Mouse (Mus musculus) myocyte (in vitro differentiated cells): Measurements from ENCODE around the gene Zfp13. TPM values are rescaled to one million over a fixed set of nuclear protein-coding genes. Genes with fewer than 3 reads are reported as not detected.

Source experiments
- H3K27me3 ChIP-seq: one replicate; pipeline ENCODE4 v1.6.1; 2011; ENCODE audit not compliant: control insufficient read depth, insufficient read depth, insufficient read length
- H3K36me3 ChIP-seq: one replicate; pipeline ENCODE4 v1.6.1; 2011; ENCODE audit not compliant: control insufficient read depth, insufficient read depth
- H3K4me2 ChIP-seq: one replicate; pipeline ENCODE4 v1.6.1; 2011; ENCODE audit warnings: low read depth, control low read depth
- H3K4me3 ChIP-seq: one replicate; pipeline ENCODE4 v1.5.1; 2011; ENCODE audit warnings: mild to moderate bottlenecking, control low read depth, moderate library complexity
- H3K79me2 ChIP-seq: one replicate; pipeline ENCODE4 v1.6.1; 2011; ENCODE audit not compliant: control insufficient read depth, insufficient read depth
- H3ac ChIP-seq: one replicate; pipeline ENCODE4 v1.6.1; 2011; ENCODE audit not compliant: control insufficient read depth, insufficient read length
- CEBPB ChIP-seq: IDR thresholded peaks from 2 replicates; pipeline ENCODE4 v1.6.1; 2011; ENCODE audit warnings: mild to moderate bottlenecking, moderate library complexity; ENCODE audit not compliant: poor library complexity, insufficient read depth, severe bottlenecking
- E2F4 ChIP-seq: IDR thresholded peaks from one replicate; pipeline ENCODE4 v1.6.1; 2011; ENCODE audit warnings: mild to moderate bottlenecking, control low read depth, moderate library complexity; ENCODE audit not compliant: insufficient read depth
- MAX ChIP-seq: IDR thresholded peaks from one replicate; pipeline ENCODE4 v1.6.1; 2011; ENCODE audit warnings: low read depth, mild to moderate bottlenecking, control low read depth
- MYOD1 ChIP-seq, 3 experiments: IDR thresholded peaks; one replicate each; pipeline ENCODE4 v1.6.1; 2011; ENCODE audit warnings: control low read depth in 2 of 3, low read depth in 2 of 3, mild to moderate bottlenecking in 2 of 3, moderate library complexity in 1 of 3; ENCODE audit not compliant: insufficient read length in 2 of 3, control insufficient read depth in 1 of 3
- MYOG ChIP-seq, 3 experiments: IDR thresholded peaks; one replicate each; pipeline ENCODE4 v1.6.1; 2011; ENCODE audit warnings: control low read depth in 2 of 3, low read depth in 2 of 3, mild to moderate bottlenecking in 2 of 3; ENCODE audit not compliant: insufficient read length in 2 of 3, control insufficient read depth in 1 of 3, insufficient read depth in 1 of 3
- POLR2A ChIP-seq: IDR thresholded peaks from one replicate; pipeline ENCODE4 v1.6.1; 2011; ENCODE audit warnings: low read depth, mild to moderate bottlenecking, control low read depth, moderate library complexity; ENCODE audit not compliant: insufficient read length
- POLR2AphosphoS2 ChIP-seq: IDR thresholded peaks from one replicate; pipeline ENCODE4 v1.6.1; 2011; ENCODE audit warnings: low read depth, control low read depth; ENCODE audit not compliant: insufficient read length
- REST ChIP-seq: IDR thresholded peaks from one replicate; pipeline ENCODE4 v1.6.1; 2011; ENCODE audit warnings: mild to moderate bottlenecking, control low read depth, moderate library complexity; ENCODE audit not compliant: insufficient read depth, insufficient read length
- SRF ChIP-seq: IDR thresholded peaks from one replicate; pipeline ENCODE4 v1.6.1; 2011; ENCODE audit warnings: low read depth; ENCODE audit not compliant: control insufficient read depth, insufficient read length
- TCF12 ChIP-seq: IDR thresholded peaks from one replicate; pipeline ENCODE4 v1.6.1; 2011; ENCODE audit warnings: mild to moderate bottlenecking, control low read depth; ENCODE audit not compliant: poor library complexity, insufficient read depth, severe bottlenecking
- TCF3 ChIP-seq: IDR thresholded peaks from one replicate; pipeline ENCODE4 v1.6.1; 2011; ENCODE audit warnings: low read depth, control low read depth; ENCODE audit not compliant: insufficient read length
- USF1 ChIP-seq: IDR thresholded peaks from one replicate; pipeline ENCODE4 v1.6.1; 2011; ENCODE audit warnings: low read depth, mild to moderate bottlenecking, control low read depth, moderate library complexity
- polyA plus RNA-seq: library from polyadenylated mRNA; unstranded; fragments of >200 nt; fragmentation: generic; extraction: Trizol; gene quantifications from one replicate; pipeline ENCODE4 v1.2.1, GENCODE M21; 2012; ENCODE audit warnings: missing spikeins

The Zfp13 gene
- polyA plus RNA-seq, 1 experiment: 5.1 TPM

DNA sequence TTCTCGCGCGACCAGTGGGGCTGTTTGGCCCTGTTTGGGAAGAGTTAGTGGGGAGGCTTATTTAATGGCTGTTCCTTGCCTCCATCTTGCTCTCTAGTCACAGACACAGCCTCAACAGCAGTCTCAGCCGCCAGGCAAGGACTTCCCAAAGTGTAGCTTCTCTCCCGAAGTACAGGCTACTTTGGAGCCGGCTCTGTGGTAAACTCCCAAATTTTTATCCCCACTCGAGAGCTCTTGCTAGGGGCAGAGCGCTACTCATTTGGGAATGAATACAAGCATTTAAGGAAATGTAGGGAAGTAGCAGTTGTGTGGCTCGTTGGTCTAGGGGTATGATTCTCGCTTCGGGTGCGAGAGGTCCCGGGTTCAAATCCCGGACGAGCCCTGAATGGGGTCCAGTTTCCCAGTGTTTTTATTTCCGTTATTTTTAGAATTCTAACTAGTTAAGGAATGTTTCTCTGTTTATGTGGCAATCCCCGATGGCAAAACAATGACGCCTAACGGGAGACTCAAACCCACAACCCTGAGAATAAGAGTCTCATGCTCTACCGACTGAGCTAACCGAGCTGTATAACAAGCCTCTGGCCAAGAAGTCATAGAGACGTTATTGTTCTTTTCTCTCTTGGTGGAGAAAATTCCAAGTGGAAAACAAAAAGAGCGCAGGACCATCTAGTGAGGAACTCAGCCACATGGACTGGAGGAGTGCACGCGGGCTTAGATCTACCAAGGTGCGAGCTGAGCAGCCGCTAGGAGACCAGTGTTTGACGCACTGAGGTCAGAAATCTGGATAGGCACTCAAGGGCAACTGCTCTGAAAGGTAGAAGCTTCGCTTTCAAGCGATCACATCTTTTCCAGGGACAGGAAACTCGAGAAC lies 58.4 kb downstream of the Zfp13 start:
- Histone ChIP-seq H3K36me3 (no peaks in the 10 kb centered on the region), H3K79me2 (no peaks in the 10 kb centered on the region), H3K4me2 (peak overlapping the region; percentile 15), H3K27me3 (no peaks in the 10 kb centered on the region), H3K4me3 (no peak overlapping the region), H3ac (no peak overlapping the region)
- no peak for TF ChIP-seq USF1
- no peak for TF ChIP-seq CEBPB
- TF ChIP-seq POLR2AphosphoS2: no peak
- no peak for TF ChIP-seq TCF3
- TF ChIP-seq TCF12: no peak

DNA sequence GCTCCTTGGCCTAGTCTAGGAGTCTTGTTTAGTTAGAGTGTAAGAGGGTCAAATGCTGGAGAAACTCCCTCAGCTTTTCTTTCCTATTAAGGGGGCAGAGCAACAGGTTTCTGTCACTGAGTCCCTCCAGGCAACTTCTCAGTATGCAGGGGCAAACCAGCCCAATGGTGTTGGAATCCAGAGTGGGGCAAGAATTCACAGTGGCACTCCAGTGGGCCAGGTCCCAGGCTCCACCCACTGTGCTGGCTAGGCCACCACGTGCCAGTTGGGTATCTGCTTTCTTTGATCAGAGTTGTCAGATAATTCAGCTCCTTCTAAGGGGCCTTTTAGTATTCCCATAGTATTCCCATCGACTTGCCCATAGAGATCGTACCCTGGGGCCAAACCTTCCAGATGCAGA lies 59.2 kb downstream of the Zfp13 start:
- H3K79me2 ChIP-seq: no peaks in the 10 kb centered on the region
- no peaks in the 10 kb centered on the region for H3K27me3 ChIP-seq
- H3ac ChIP-seq: no peak overlapping the region
- no peak for TF ChIP-seq MYOD1 (IDR thresholded peaks at IDR 0.05; ENCODE audit: control insufficient read depth in 1 of 3, insufficient read length in 2 of 3, low read depth in 2 of 3)
- no peak for TF ChIP-seq POLR2AphosphoS2
- TF ChIP-seq MAX: no peak
- no peak for TF ChIP-seq CEBPB
- TF ChIP-seq MYOG (IDR thresholded peaks at IDR 0.05; ENCODE audit: control insufficient read depth in 1 of 3, insufficient read depth in 1 of 3, insufficient read length in 2 of 3, low read depth in 2 of 3): no peak
- no peak for TF ChIP-seq REST
- no peak for TF ChIP-seq USF1
- TF ChIP-seq E2F4: no peak
- H3K4me3 ChIP-seq: no peak overlapping the region
- no peaks in the 10 kb centered on the region for H3K36me3 ChIP-seq
- peak overlapping the region; percentile 15 for H3K4me2 ChIP-seq

GRCm38 (mm10) chr17:23539608-23540007 lies 59.7 kb downstream of the Zfp13 start:
- Histone ChIP-seq H3K79me2 (no peaks in the 10 kb centered on the region), H3K27me3 (no peaks in the 10 kb centered on the region), H3K4me2 (no peak overlapping the region), H3ac (no peak overlapping the region), H3K4me3 (no peak overlapping the region), H3K36me3 (no peaks in the 10 kb centered on the region)
- TF ChIP-seq USF1 (no peak), TCF12 (no peak), POLR2A (no peak), E2F4 (no peak), MYOG (IDR thresholded peaks at IDR 0.05; ENCODE audit: control insufficient read depth in 1 of 3, insufficient read depth in 1 of 3, insufficient read length in 2 of 3, low read depth in 2 of 3) (no peak), CEBPB (no peak), REST (no peak), TCF3 (no peak), SRF (no peak), POLR2AphosphoS2 (no peak), MYOD1 (IDR thresholded peaks at IDR 0.05; ENCODE audit: control insufficient read depth in 1 of 3, insufficient read length in 2 of 3, low read depth in 2 of 3) (no peak), MAX (no peak)

- Histone ChIP-seq H3ac (no peak overlapping the region), H3K4me3 (peak overlapping the region; percentile 20), H3K79me2 (no peaks in the 10 kb centered on the region), H3K4me2 (peak overlapping the region; percentile 73), H3K27me3 (no peaks in the 10 kb centered on the region), H3K36me3 (no peaks in the 10 kb centered on the region)
- TF ChIP-seq POLR2AphosphoS2: no peak
- TF ChIP-seq MYOG (IDR thresholded peaks at IDR 0.05; ENCODE audit: control insufficient read depth in 1 of 3, insufficient read depth in 1 of 3, insufficient read length in 2 of 3, low read depth in 2 of 3): no peak
- no peak for TF ChIP-seq MYOD1 (IDR thresholded peaks at IDR 0.05; ENCODE audit: control insufficient read depth in 1 of 3, insufficient read length in 2 of 3, low read depth in 2 of 3)
- TF ChIP-seq USF1: no peak
- TF ChIP-seq CEBPB: no peak
- no peak for TF ChIP-seq E2F4
- TF ChIP-seq SRF: no peak
- TF ChIP-seq MAX: no peak
- no peak for TF ChIP-seq REST
- no peak for TF ChIP-seq TCF12
- no peak for TF ChIP-seq POLR2A
These were observed 60.8 kb downstream of the Zfp13 start for GRCm38 (mm10) chr17:23538299-23539015.
